Mouse (Mus musculus): ENCODE measurements around the gene Cybrd1. TPM values are rescaled to one million over a fixed set of nuclear protein-coding genes. Genes with fewer than 3 reads are reported as not detected.

The Cybrd1 gene
- polyA plus RNA-seq, 1 experiment, result 9.4 TPM

- TF ChIP-seq POLR2A (IDR thresholded peaks at IDR 0.05; ENCODE audit: borderline replicate concordance, extremely low read depth, insufficient read depth, insufficient read length, poor library complexity, severe bottlenecking) (no peak), CTCF (IDR thresholded peaks at IDR 0.05; ENCODE audit: borderline replicate concordance, extremely low read depth, insufficient read depth, insufficient read length) (no peak)
- DNase-seq (ENCODE audit: low read depth), result no peak
Measured at GRCm38 (mm10) chr2:71177250-71177615, 59.5 kb downstream of the Cybrd1 start.

- TF ChIP-seq CTCF (IDR thresholded peaks at IDR 0.05; ENCODE audit: borderline replicate concordance, extremely low read depth, insufficient read depth, insufficient read length), result no peak
- no peak for TF ChIP-seq POLR2A (IDR thresholded peaks at IDR 0.05; ENCODE audit: borderline replicate concordance, extremely low read depth, insufficient read depth, insufficient read length, poor library complexity, severe bottlenecking)
- no peak for DNase-seq (ENCODE audit: low read depth)
Measured at GRCm38 (mm10) chr2:71177760-71178159, 60.0 kb downstream of the Cybrd1 start.

- DNase-seq (ENCODE audit: low read depth), result no peak
- no peak for TF ChIP-seq POLR2A (IDR thresholded peaks at IDR 0.05; ENCODE audit: borderline replicate concordance, extremely low read depth, insufficient read depth, insufficient read length, poor library complexity, severe bottlenecking)
- TF ChIP-seq CTCF (IDR thresholded peaks at IDR 0.05; ENCODE audit: borderline replicate concordance, extremely low read depth, insufficient read depth, insufficient read length), result no peak
Measured at GRCm38 (mm10) chr2:71179716-71180115, 62.0 kb downstream of the Cybrd1 start.

- TF ChIP-seq POLR2A (IDR thresholded peaks at IDR 0.05; ENCODE audit: borderline replicate concordance, extremely low read depth, insufficient read depth, insufficient read length, poor library complexity, severe bottlenecking) (no peak), CTCF (IDR thresholded peaks at IDR 0.05; ENCODE audit: borderline replicate concordance, extremely low read depth, insufficient read depth, insufficient read length) (no peak)
- DNase-seq (ENCODE audit: low read depth), result no peak
Measured at GRCm38 (mm10) chr2:71180566-71181217, 63.0 kb downstream of the Cybrd1 start.

GRCm38 (mm10) chr2:71187950-71188349 is 70.2 kb downstream of the Cybrd1 start:
- DNase-seq (ENCODE audit: low read depth), result no peak
- TF ChIP-seq CTCF (IDR thresholded peaks at IDR 0.05; ENCODE audit: borderline replicate concordance, extremely low read depth, insufficient read depth, insufficient read length) (no peak), POLR2A (IDR thresholded peaks at IDR 0.05; ENCODE audit: borderline replicate concordance, extremely low read depth, insufficient read depth, insufficient read length, poor library complexity, severe bottlenecking) (no peak)

GRCm38 (mm10) chr2:71188861-71189260 is 71.1 kb downstream of the Cybrd1 start:
- no peak for DNase-seq (ENCODE audit: low read depth)
- TF ChIP-seq POLR2A (IDR thresholded peaks at IDR 0.05; ENCODE audit: borderline replicate concordance, extremely low read depth, insufficient read depth, insufficient read length, poor library complexity, severe bottlenecking) (no peak), CTCF (IDR thresholded peaks at IDR 0.05; ENCODE audit: borderline replicate concordance, extremely low read depth, insufficient read depth, insufficient read length) (no peak)

GRCm38 (mm10) chr2:71191391-71192194 is 73.9 kb downstream of the Cybrd1 start:
- peak; percentile 83 for DNase-seq (ENCODE audit: low read depth)
- TF ChIP-seq POLR2A (IDR thresholded peaks at IDR 0.05; ENCODE audit: borderline replicate concordance, extremely low read depth, insufficient read depth, insufficient read length, poor library complexity, severe bottlenecking) (no peak), CTCF (IDR thresholded peaks at IDR 0.05; ENCODE audit: borderline replicate concordance, extremely low read depth, insufficient read depth, insufficient read length) (no peak)

- TF ChIP-seq POLR2A (IDR thresholded peaks at IDR 0.05; ENCODE audit: borderline replicate concordance, extremely low read depth, insufficient read depth, insufficient read length, poor library complexity, severe bottlenecking), result no peak
- DNase-seq (ENCODE audit: low read depth), result no peak
Measured at GRCm38 (mm10) chr2:71192195-71192807, 74.6 kb downstream of the Cybrd1 start.

Other genes starting within 250 kb of the Cybrd1 start
- 10.0 and 11.2 TPM in 2 replicates for gene Dcaf17, start 62.6 kb upstream of the Cybrd1 start, polyA plus RNA-seq (2012; rRNA removed)
- gene Mettl8, start 62.3 kb upstream of the Cybrd1 start, polyA plus RNA-seq (2012; rRNA removed), result 11.8 and 13.2 TPM in 2 replicates
- gene Dync1i2, start 93.8 kb downstream of the Cybrd1 start, polyA plus RNA-seq (2012; rRNA removed), result 213 and 233 TPM in 2 replicates
- 65.5 and 73.7 TPM in 2 replicates for gene Slc25a12, start 249.8 kb downstream of the Cybrd1 start, polyA plus RNA-seq (2012; rRNA removed)

Data from brain, embryonic 14.5 days (tissue).